Mouse (Mus musculus): ENCODE data around the gene Mogat1. TPM values are rescaled to one million over a fixed set of nuclear protein-coding genes. Genes with fewer than 3 reads are reported as not detected.

The Mogat1 gene
- 0.62 TPM for polyA plus RNA-seq (2015; fragmentation: Illumina TruSeq; extraction: RNeasy Lipid Tissue Mini Kit (QIAGEN cat#74804); ENCODE audit: insufficient read depth, low replicate concordance)

GRCm38 (mm10) chr1:78510862-78511261 is at the start of gene Mogat1:
TSS of gene Mogat1 (plus strand) at chr1:78510991.

GRCm38 (mm10) chr1:78488752-78489492 is 21.9 kb upstream of the Mogat1 start, which contains the start of gene Farsb:
TSS of gene Farsb (minus strand) at chr1:78488897.

GRCm38 (mm10) chr1:78511621-78512160 is 900 bp downstream of the Mogat1 start, which contains the start of gene BC035947:
TSS of gene BC035947 (minus strand) at chr1:78512158.

Other genes starting within 250 kb of the Mogat1 start
- gene Sgpp2, start 200.6 kb upstream of the Mogat1 start, polyA plus RNA-seq (2015; fragmentation: Illumina TruSeq; extraction: RNeasy Lipid Tissue Mini Kit (QIAGEN cat#74804); ENCODE audit: insufficient read depth, low replicate concordance): not detected
- gene Farsb, start 22.1 kb upstream of the Mogat1 start, polyA plus RNA-seq (2015; fragmentation: Illumina TruSeq; extraction: RNeasy Lipid Tissue Mini Kit (QIAGEN cat#74804); ENCODE audit: insufficient read depth, low replicate concordance): 77.9 TPM
- 0.25 TPM for gene BC035947, start 1.2 kb downstream of the Mogat1 start, polyA plus RNA-seq (2015; fragmentation: Illumina TruSeq; extraction: RNeasy Lipid Tissue Mini Kit (QIAGEN cat#74804); ENCODE audit: insufficient read depth, low replicate concordance)
- gene Acsl3, start 146.8 kb downstream of the Mogat1 start, polyA plus RNA-seq (2015; fragmentation: Illumina TruSeq; extraction: RNeasy Lipid Tissue Mini Kit (QIAGEN cat#74804); ENCODE audit: insufficient read depth, low replicate concordance): 23.1 TPM
- gene Utp14b, start 147.0 kb downstream of the Mogat1 start, polyA plus RNA-seq (2015; fragmentation: Illumina TruSeq; extraction: RNeasy Lipid Tissue Mini Kit (QIAGEN cat#74804); ENCODE audit: insufficient read depth, low replicate concordance): 6.0 TPM